Mouse (Mus musculus) layer of hippocampus, postnatal 36 days (tissue): Measurements from ENCODE around the gene Gng8. TPM values are rescaled to one million over a fixed set of nuclear protein-coding genes. Genes with fewer than 3 reads are reported as not detected.
A peak's percentile ranks its signal among the peaks of the same experiment; 100 is the strongest.

Experiments used
- DNase-seq, 2 experiments: peaks; one replicate each; pipeline ENCODE4 v3.0.0; 2022
- total RNA-seq, 2 experiments: library from RNA; stranded (reverse); gene quantifications; 2 replicates each; pipeline ENCODE4 v1.2.3; 2021

Gng8 gene
- total RNA-seq, 2 experiments from 2014 or later: 2.4 to 2.7 TPM

- peak; percentile 100 for DNase-seq
These were observed 32.6 kb downstream of the Gng8 start, which contains the start of gene Calm3 for GRCm38 (mm10) chr7:16924037-16924834. Calm3 (minus strand) TSS chr7:16924114.

DNA sequence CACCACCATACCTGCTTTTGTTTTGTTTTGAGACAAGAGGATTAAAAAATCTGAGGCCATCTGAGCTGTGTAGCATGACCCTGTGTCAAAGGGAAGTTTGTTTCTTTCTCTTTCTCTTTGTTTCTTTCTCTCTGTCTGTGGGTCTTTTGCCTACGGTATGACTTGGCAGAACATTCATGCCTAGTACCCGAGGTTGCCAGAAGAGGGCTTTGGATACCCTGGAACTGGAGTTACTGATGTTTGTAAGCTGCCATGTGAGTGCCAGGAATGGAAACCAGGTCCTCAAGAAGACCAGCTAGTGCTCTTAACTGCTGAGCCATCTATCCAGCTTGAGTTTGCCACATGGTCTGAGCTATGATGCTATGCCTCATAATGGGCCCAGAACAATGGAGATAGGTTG is 36.8 kb downstream of the Gng8 start:
- no peak for DNase-seq

DNA sequence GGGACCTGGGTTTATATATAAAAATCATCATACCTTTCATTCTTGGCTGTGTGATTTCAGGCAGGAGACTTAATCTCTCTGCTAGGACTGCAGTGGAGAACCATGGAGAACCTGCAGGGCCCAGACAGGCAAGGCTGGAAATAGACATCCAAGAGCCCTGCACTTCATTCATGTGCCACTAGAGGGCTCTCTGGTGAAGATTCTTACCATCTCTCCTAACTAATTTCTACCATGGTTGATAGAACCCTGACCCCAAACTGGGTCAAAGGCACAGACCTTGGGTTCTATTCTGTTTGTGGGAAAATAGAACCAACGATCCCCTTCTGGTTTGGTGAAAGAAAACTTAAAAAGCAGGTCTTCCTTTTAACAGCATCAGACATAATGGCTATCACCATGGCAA is 39.3 kb downstream of the Gng8 start:
- peak; percentile 63 to 76 for DNase-seq

DNA sequence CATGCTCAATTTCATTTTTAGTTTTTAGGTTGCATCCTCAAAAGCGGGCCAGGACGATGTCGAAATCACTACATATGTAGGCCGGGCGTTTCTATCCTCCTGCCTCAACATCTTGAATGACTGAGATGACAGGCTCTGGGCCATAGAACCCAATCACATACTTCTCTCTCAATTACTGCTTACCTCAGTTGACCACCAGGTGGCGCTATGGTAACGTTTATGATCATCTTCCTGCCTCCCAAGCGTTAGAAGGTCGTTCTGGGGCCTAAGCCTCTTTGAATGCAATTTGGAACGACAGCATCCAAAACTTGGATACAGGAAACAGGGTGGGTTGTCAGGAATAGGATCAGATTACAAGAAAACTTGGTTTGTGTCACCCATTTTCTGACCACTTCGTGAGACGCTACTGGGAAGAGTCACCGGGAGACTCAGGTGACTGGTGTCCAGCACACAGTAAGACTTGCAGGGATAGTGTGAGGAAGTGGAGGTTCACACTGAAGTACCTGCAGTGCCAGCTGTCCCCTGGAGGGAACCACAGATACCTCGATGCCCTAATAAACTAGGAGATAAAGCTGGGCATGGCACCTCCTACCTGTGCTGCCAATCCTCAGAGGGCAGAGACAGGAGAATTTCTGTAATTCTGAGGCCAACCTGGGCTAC is 40.5 kb downstream of the Gng8 start:
- peak; percentile 76 to 85 for DNase-seq

DNA sequence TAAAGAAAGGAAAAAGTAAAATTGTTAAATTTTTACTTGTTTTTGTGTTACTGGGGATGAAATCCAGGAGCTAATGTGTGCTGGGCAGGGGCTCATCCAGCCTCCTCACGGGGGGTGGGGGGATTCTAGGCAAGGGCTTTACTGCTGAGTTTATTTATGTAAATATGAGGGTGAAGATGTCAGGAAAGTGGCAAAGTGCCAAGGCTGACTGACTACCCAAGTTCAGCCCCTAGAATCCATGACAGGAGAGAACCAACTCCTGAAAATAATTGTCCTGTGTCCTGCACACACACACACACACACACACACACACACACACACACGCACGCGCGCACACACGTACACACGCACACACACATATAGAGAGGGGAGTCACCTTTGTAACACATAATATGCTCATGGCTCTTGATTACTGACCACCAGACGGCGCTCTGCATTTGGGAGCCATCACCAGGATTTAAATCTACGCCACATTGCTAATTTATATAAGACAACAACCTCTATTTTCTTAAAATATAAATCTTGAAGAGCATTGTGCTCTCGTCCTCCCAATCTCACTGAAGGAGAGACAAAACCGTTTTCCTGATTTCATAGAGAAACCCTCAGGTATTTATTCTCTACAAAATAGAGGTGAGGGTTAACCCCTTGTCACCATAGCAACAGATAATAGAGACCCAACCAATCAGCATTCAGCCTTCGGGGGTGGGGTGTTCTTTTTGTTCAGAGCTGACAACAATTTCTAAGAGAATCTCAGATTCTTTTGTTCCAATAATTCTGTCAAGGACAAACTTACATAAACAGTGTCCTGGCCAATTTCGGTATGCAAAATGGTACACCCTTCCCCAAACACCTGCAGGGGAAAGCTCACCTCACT is 41.4 kb downstream of the Gng8 start:
- peak in 1 of 2 experiments; percentile 58 for DNase-seq

- no peak for DNase-seq
These were observed 45.7 kb downstream of the Gng8 start for GRCm38 (mm10) chr7:16937312-16937711.

DNA sequence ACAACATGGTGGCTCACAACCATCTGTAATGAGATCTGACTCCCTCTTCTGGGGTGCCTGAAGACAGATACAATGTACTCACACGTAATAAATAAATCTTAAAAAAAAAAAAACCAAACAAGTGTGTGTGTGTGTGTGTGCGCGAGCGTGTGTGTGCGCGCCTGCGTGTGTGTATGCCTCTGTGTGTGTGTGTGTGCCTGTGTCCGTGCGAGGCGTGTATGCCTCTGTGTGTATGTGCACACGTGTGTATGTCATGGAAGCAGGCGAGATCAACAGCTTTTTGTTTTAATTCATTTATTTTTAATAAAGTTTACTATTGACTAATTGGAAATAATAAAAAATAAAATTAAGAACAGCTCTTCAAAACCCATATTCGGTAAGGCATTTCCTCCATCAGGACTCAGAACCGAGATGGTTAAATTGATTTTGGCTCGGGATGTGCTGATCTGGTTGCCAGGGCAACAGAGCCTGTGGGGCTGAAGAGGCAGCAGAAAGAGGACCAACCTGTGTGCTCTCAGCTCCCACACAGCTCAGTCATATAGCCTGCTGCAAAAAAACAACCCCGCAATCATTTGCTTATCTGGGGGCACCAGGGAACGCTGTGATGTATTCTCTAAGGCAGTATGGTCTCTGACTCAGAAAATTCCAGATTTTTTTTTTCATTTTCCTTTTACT is 46.7 kb downstream of the Gng8 start:
- DNase-seq: peak in 1 of 2 experiments; percentile 70

- peak in 1 of 2 experiments; percentile 64 for DNase-seq
These were observed 48.7 kb downstream of the Gng8 start for GRCm38 (mm10) chr7:16940292-16940691.

DNA sequence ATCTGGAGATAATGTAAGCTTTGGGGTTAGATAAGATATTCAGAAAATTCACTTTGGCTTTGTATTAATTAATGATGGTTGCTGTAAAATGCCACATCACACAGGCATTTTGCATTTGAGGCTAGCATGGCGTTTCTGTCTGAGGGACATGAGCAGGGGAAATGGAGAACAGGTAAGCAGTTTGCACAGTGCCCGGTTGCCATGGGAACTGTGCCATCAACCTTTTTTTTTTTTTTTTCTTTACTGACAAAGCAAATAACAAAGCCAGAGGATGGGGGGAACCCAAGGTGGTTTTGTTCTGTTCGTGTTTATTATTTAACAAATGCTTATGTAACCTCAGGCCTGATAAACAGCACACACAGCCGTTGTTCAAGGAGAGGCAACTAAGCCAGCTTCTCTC is 51.3 kb downstream of the Gng8 start:
- no peak for DNase-seq

DNA sequence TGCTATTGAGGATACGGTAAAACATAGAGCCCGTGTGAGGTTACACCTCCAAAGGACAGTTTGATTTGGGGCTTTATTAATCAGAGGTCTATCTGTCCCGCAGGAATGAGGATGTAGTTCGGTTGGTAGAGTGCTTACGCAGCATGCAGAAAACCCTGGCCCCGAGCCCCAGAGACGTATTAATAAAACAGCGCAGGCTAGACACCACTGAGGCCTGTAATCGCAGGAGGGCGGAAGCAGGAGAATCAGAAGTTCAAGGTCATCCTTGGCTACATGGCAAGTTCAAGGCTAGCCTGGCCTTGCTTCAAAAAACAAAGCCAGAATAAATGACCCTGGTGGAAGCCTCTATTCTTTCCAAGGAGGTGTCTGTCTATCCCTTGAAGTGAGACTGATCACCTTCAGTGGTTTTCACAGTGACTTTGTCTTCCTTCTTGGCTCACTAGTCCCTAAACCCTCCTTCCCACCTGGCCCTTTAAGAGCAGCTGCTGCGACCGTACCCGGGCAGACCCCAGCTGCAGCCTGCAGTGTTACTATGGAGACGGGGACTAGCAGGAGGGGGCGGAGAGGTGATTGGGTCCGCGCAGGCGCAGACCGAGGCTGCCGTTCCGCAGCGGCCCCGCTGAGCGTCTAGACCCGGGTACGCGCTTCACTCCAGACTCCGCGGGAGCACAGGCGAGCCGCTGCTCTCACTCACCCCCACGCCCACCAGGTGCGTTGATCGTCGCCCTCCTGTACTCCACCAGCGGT is 52.6 kb downstream of the Gng8 start, which contains the start of gene Pnmal2:
Pnmal2 (plus strand) TSS at position 622 of the 747 bp plus-strand sequence.
- peak; percentile 89 to 90 for DNase-seq

DNA sequence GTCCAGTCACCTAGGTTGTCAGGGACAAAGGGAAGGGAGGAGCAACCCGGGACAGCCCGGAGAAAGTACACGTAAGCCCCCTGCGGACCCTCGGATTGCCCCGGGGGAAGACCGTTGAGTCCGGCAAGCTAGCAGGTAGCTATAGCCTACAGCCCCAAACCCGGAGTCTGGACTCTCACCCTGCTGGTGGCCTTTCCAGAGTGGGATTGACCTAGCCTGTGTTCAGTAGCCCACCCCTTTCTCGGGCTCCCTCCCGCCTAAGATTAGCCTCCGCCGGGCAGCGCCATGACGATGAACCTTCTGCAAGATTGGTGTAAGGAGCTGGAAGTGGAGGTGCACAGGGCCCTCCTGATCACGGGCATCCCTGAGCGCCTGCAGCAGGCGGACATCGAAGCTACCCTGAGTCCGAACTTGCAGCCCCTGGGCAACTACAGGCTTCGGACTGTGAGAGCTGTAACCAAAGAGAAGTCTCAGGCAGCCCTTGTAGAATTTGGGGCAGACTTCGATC is 53.3 kb downstream of the Gng8 start:
- no peak for DNase-seq

Other genes starting within 250 kb of the Gng8 start
- not detected for gene Ceacam15, start 216.1 kb upstream of the Gng8 start, total RNA-seq
- not detected for gene Ceacam9, start 169.9 kb upstream of the Gng8 start, total RNA-seq
- gene Ap2s1, start 153.4 kb upstream of the Gng8 start, total RNA-seq: 100 to 1,000 TPM; 257 to 299 TPM
- 1 to 10 TPM; 2.1 to 2.7 TPM for gene Slc1a5, start 110.4 kb upstream of the Gng8 start, total RNA-seq
- gene Strn4, start 75.9 kb upstream of the Gng8 start, total RNA-seq: 100 to 1,000 TPM; 288 to 292 TPM
- 10 to 100 TPM; 41.8 to 44.7 TPM for gene Fkrp, start 75.1 kb upstream of the Gng8 start, total RNA-seq
- gene Prkd2, start 48.9 kb upstream of the Gng8 start, total RNA-seq: 1 to 10 TPM; 5.8 to 8.2 TPM
- gene Dact3, start 16.5 kb upstream of the Gng8 start, total RNA-seq: 100 to 1,000 TPM; 146 to 149 TPM
- gene Ptgir, start 14.7 kb downstream of the Gng8 start, total RNA-seq: not detected
- 1,000 to 10,000 TPM; 2,055 to 2,361 TPM for gene Calm3, start 32.3 kb downstream of the Gng8 start, total RNA-seq
- gene Pnmal2, start 52.9 kb downstream of the Gng8 start, total RNA-seq: 100 to 1,000 TPM; 345 to 361 TPM
- gene Pnmal1, start 67.9 kb downstream of the Gng8 start, total RNA-seq: 100 to 1,000 TPM; 119 to 124 TPM
- 10 to 100 TPM; 55.2 to 56.6 TPM for gene Gm42372, start 91.3 kb downstream of the Gng8 start, total RNA-seq
- 1 to 10 TPM; 2.2 to 2.8 TPM for gene Ccdc8, start 100.9 kb downstream of the Gng8 start, total RNA-seq
- gene Ppp5c, start 136.1 kb downstream of the Gng8 start, total RNA-seq: 100 to 1,000 TPM; 147 to 149 TPM
- gene Hif3a, start 170.6 kb downstream of the Gng8 start, total RNA-seq: 10 to 100 TPM in 1 of 2 experiments, 1 to 10 TPM in 1; 4.3 to 14.4 TPM
- 1 to 10 TPM; 3.0 to 3.8 TPM for gene Psg16, start 182.3 kb downstream of the Gng8 start, total RNA-seq